Mouse (Mus musculus): ENCODE measurements around the gene 9130204L05Rik.

9130204L05Rik gene

DNA sequence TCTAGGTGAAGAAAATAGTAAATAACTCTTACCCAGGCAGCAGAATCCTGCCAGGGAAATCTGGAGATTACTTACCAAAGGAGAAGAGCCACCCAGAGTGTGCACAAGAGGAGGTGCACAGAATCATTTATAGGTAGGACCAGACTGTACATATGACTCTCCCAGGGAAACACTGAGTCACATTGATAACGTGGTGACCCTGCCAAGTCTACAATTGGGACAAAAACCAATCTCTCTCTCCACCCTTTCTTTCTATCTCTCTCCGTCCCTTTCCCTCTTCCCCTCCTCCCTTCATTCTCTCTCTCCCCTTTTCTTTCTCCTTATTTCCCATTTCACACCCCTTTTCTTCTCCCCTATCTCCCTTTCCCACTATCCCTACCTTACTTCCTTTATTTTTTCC lies at the start of gene 9130204L05Rik:
9130204L05Rik (minus strand) TSS at position 101 of the 400 bp plus-strand sequence.
- DNase-seq, result no peak

DNA sequence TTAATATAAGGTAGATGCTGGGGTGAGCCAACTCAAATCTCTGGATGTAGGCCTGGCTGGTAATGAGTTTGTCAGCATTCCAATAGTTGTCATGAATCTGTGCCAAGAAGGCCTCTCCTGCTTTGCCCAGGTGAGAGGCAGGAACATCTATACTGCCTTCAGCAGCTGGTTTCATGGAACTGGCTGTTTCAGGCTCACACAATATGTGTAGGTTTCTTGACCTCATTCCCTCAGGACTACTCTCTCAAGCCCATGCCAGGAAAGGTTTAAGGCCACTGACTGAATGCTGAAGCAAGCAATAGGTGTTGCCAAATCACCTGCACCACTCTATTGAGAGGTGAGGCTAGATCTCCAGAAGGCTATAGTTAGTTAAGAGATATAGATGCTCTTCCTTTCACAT lies 18.1 kb upstream of the 9130204L05Rik start:
- DNase-seq, result no peak

GRCm38 (mm10) chr3:91059211-91059610 lies 31.4 kb downstream of the 9130204L05Rik start:
- no peak for DNase-seq

DNA sequence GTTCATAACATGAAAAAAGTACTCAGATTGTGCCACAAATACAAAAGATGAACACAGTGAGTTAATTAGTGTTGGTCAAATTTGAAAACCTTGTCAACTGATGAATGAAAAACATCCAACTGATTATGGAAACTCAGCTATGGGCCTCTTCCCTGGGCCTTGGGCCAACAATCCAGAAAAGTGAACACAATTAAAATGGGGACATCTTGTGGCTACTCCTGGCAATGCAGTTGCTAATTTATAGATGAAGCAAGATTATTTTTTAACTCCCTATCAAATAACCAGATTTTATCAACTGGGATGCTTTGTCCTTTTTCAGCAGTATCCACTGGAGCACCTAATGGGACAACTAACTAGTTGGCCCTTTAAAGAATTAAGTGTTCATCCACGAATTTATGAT lies 37.9 kb downstream of the 9130204L05Rik start:
- no peak for DNase-seq
